Mouse (Mus musculus) layer of hippocampus, postnatal 25 days (tissue): ENCODE data around the gene Prss38. TPM values are rescaled to one million over a fixed set of nuclear protein-coding genes. Genes with fewer than 3 reads are reported as not detected.

Source experiments
- DNase-seq, 2 experiments: peaks; one replicate each; pipeline ENCODE4 v3.0.0; 2022; ENCODE audit warnings: mixed read lengths in 2 of 2, low spot score in 1 of 2; ENCODE audit errors: extremely low spot score in 1 of 2
- total RNA-seq, 2 experiments: library from RNA; stranded (reverse); gene quantifications; 2 replicates each; pipeline ENCODE4 v1.2.3; 2021

Gene Prss38
- not detected for total RNA-seq

DNA sequence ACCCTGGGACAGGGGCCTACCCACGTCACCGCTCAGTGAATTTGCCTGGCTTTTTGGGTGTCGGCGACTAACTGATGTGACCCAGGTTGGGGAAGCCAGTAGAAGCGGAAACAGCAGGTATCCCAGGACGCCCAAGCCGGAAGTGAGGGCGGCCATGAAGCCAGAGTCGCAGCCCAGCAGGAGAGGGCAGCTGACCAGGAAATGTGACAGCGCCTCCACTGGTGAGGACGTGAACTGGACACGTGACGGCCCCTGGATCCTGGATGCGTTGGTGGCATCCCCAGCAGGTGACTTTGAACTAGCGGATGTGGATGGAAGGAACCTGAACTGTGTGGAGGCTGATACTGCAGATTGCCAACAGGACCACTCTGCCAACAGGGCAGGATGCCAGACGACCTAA is at the start of gene Prss38:
Gene Prss38, minus strand, starts transcription at position 183 of the 400 bp plus-strand sequence.
- DNase-seq = no peak

DNA sequence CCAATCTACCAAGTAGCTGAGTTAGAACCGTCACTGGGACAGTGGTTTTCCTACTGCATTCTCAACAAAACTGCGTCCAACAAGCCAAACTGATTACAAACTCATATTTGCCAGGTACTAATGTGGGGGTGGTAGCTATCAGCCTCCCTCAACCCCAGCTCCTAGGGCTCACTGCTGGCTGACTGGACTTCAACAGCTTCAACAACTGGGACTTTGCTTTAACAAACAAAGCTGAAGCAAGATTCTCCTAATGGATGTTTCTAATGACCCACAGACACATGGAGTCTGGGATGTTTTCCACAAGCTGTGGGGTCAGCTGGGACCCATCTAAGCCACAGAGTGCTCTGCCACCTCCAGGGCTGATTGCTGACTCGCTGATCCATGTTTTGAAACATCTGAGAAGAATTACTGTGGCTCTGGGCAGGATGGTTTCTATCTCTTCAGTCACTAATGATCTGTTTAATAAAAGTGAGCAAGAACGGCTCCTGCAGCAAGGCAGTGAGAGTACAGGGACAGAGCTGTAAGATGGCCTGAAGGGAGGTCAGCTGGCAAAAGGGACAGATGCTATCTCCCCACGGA is 47.6 kb upstream of the Prss38 start:
- no peak for DNase-seq

DNA sequence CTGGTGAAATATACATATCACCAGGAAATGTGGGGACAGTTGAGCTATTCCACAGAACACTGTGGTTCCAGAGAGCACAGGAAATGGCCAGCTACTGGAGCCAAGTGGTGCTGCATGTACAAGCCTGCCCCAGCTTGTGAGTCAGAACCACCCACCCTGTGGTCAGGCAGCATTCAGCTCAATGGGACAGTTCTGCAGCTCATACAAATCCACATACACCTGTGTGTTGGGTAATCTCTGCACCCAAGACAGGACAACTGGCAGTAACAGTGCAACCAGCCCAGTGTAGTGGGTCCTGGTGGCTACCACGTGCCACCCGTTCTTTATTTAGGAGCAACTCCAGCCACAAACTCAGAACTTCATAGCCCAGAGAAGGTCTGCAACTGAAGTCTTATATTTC is 46.5 kb upstream of the Prss38 start:
- DNase-seq = no peak

DNA sequence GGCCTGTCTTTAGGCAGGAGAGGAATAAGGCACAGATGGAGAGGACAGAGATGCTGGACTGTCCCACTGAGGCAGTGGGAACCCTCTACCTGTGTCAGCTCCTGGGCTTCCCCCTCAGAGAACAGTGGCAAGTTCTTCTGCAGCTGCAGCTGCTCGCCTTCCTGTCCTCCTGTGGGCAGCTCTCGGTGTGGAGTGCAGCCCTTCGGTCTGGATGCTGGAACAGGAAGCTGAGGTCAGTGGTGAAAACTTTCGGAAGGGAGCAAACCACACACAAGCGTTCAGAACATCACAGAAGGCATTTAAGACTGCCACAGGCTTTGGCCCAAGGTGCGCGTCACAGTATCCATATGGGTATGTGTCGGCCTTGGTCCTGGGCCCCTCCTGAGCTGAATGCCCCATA is 46.0 kb upstream of the Prss38 start:
- DNase-seq = no peak

DNA sequence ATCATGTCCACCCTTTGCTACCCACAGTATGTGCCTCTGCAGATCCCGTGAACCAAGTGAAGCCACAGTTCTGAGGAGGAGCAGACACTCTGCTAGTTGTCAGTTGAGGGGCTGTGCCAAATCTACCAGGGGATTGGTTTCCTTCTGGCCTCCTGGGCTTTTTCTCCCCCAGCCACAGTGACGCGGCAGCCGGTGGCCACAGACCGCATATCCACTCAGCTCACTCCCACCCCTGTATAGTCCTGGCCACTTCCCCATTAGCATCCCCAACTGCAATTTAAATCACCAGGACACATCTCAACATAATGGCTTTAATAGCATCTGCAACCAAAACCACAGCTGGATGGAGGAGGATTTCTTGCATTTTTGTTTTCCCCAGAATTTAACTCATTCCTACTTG is 43.3 kb upstream of the Prss38 start:
- no peak for DNase-seq

DNA sequence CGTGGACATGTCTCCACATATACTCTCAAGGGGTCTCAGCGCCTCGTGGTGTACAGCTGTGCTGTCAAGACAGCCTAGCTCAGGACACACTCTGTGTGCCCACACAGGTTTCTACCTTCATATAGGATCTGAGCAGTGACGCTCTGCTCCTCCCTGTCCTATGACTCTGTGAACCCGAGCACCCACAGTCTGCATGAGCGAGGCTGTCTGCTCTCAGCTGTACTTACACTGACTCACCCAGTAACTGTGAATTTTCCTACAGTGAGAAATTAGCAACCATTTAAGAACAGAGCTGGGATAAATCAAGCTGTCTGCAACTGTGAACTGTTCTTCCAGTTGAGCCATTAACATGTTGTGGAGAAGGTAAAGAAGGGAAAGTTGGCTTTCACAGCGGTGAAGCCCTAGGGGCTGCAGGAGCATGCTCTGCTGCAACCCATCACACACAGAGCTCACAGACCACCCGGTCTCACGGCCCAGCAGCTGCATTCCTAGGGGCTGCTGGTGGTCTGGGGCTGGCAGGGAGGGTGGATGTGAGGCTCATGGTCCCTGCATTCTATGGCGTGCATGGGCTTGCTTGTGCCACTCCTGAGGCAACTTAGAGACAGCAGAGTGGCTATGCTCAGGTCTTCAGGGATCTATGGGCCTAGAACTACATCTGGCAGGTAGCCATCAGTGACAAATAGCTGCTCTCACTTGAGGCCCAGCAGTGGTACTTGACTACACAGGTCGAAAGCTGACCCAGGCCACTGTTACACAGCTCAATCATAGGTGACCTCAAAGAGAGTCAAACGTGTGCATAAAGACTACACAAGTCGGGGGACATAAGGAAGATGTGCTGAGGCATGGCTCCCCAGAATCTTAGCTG is 37.8 kb upstream of the Prss38 start:
- DNase-seq = no peak

DNA sequence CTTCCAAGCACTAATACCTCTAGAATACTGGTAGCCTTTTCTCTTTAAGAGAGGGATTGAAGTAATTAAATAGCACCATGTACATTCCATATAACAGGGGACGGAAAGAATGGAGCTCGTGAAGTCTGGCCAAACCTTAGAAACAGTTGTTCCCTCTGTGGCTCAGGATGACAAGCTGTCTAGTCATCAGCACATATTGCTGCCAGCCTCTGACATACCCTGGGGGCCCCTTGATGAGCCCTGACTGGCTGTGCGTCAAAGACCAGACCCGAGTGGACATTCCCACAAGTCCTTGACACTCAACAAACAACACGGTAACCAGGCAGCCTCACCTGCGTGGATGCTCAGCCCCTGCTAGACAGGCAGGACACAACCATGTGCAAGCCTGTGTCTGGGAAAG is 36.6 kb upstream of the Prss38 start:
- no peak for DNase-seq

DNA sequence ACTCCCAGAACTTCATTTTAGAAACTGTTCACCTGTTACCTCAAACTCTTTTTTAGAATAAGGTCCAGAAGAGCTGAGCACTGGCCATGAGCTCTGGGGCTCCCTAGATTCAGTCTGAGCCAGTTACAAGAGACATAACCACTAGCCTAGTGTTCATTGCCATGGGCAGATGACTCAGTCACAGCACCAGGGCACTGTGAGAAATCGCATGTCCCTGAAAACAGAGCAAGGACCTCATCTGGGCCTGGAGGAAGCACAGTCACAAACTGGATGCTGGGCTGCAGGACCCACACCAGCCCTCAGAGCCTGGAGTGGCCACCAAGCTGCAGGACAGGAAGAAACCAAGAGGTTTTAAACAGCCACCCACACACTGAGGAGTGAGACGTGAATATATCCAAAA is 35.4 kb upstream of the Prss38 start:
- no peak for DNase-seq

DNA sequence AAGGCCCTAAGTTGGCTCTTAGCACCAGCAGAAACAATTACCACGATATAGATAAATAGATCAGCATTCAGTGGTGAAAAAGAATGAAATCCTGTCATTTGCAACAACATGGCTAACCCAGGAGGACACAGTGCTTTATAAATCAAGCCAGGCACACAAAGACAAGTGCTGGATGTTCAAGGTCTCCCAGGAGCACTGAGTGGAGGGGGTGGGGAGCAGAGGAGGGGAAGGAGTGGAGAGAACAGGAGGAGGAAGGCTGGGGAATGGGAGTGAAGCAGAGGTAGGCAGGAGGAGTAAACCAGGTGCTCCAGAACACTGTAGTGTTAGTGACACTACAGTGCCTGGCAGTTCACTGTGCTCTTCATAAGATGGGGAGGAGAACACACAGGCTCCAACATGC is 30.3 kb upstream of the Prss38 start:
- no peak for DNase-seq

DNA sequence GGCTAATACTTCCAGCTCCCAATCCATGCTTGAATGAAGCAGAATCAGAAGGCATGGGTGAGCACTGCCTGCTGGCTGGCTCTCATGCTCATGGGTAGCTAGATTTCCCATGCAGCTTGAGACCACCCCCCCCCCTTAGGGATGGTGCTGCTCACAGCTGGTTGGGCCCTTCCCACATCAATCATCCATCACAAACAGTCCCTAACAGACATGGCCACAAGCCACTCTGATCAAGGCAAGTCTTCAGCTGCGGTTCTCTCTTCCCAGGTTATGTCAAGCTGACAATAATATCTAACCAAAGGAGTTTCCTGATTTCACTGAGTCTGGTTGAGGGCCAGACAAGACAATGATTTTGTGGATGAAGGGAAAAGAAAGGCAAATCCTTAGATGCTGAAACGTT is 25.4 kb upstream of the Prss38 start:
- DNase-seq = no peak

DNA sequence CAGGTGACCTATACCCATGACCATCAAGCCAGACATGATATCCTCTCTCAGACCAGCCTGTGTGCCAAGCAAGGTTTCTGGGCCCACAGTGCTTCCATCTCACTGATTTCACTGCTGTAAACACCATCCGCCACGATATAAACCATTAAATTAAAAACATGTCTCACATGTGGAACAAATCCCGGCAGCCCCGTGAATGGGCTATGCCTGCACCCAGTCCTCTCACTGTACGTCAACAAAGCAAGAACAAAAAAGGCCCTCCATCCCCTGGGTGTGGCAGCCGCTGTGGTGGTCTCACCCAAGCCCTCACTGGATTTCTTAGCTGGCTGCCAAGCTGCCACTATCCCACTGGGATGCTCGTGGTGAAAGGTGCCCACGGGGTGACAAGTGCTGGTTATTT is 24.4 kb upstream of the Prss38 start:
- no peak for DNase-seq

DNA sequence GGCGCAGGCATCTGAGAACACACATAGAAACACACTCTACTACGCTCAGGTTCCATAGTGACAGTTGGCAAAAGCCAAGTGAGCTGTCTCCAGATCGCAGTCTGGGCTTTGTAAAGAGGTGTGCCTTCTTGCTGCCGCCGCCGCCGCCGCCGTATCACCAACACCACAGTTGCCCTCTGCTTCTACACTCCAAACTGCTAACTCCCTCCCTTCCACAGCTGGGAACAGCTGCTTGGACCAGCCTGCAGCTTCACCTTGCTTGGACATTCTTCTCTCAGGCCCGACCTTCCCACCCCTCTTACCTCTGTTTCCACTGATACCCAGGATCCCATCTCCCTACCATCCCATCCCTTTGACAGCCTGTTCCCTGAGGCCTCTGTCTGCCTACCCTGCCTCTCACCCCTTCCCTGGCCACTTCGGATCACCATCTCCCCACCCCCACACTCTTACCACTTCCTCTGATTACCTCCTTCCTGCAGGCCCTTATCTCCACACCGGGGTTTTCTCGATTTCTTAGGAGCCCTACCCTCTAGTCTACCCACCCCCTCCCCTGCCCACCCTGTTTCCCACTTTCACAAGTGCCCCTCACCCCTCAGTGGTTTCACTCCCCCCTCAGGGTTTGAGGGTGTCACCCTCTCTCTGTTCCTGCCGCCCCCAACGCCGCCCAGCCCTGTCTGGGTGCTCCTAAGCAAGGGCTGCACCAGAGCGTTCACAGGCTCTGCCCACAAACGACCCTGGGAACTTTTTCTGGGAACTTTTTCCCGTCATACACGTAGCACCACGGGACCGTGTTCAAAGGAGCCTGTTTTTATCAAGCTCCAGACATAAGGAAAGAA is 22.3 kb upstream of the Prss38 start:
- DNase-seq = no peak

DNA sequence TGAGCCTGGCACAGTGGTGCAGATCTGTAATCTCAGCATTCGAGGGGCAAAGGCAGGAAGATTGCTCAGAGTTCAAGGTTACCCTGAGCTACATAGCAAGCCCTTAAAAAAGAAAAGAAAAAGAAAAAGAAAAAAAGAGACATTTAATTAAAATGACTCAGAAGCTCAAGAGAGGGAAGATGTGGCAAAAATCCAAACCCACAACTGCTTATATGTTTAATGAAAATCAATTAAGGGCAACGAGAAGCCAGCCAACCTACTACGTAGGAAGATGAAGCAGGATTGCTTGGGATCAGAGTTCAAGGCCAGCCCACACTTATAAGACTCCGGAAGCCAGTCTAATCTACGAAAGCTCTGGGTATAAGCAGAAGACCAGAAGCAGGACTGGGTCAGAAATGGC is 19.0 kb upstream of the Prss38 start:
- no peak for DNase-seq

DNA sequence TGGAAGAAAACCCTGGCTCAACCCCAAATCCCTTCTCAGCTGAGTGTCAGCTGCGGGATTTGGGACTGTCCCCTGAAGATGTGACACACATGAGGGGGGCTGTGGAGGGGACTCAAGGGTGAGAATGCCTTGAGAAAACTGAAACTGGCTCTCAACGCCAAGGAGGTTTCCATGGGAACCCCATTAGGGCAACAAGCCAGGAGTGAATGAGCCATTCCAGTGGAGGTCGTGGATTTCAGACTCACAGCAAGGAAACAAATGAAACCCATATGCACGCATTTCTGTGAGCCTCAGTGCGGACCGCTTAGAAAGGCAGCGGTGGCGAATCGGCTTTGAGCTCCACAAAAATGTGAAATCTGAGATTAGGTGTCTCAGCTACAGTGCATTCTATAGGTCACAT is 18.1 kb upstream of the Prss38 start:
- DNase-seq = peak in 1 of 2 experiments; percentile 18

DNA sequence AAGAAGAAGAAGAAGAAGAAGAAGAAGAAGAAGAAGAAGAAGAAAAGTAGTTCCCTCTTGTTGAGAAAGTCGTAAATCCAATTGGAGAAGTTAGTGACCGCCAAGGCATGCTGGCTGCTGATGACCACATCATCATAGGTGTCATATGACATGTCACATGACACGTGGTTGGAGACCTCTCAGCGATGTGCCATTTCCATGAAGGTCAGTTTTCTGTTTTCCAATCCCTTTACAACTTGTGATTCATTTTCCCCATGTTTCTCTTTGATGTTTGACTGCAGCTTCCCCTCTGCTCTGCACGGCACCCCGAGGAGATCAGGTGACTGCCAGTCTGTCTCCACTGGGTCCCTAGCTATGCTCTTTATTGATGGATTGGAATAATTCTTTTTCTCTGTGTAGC is 16.8 kb upstream of the Prss38 start:
- no peak for DNase-seq

DNA sequence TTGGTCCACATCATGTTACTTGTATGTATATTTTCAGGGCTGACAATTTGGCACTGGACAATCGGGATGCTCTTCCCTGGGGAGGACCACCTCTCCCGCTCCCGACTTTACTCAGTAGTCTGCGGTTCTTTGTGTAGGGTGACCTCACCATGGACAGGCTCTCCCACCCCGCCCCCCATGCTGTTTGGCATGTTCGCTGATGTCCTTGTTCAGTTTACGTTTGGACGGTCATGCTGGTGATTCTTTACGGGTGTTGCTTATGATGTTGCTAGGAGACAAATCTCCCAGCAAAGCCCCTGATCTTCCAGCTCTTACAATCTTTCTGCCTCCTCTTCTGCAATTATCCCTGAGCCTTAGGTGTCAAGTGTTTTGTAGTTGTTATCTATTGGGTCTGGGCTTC is 15.0 kb upstream of the Prss38 start:
- no peak for DNase-seq

DNA sequence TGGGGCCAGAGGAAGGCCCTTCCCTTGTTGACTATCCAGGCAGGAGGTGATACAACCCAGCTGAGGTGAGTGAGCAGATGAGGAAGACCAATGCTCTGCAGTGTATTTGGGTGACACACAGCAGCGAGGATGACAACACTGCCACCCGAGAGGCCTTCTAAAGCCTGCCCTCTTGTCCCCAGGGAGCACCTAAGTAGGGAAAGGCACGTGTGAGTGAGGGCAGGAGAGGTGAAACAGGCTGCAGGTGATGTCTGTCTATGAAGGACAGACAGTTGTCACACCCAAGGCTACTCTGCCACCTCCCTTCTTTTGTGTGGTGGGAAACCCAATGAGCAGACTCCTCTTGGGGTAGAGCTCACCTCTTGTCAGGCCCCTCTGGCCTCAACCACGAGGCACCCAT is 14.2 kb upstream of the Prss38 start:
- no peak for DNase-seq

DNA sequence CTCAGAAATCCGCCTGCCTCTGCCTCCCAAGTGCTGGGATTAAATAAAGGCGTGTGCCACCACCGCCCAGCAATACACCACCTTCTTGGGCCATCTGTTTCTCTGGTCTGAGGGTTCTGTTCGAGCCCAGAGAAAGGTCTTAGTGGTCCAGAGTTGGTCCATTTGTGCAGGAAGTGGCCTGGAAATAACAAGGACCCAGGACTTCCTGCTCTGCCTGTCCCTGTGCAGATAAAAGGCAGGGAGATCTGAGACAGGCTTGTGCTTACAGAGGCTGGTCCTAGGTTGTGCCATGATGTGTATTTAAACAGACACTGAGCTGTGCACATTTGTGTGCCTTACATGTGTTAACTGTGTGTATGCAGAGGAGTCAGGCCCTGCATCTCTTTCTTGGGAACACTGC is 13.3 kb upstream of the Prss38 start:
- no peak for DNase-seq

DNA sequence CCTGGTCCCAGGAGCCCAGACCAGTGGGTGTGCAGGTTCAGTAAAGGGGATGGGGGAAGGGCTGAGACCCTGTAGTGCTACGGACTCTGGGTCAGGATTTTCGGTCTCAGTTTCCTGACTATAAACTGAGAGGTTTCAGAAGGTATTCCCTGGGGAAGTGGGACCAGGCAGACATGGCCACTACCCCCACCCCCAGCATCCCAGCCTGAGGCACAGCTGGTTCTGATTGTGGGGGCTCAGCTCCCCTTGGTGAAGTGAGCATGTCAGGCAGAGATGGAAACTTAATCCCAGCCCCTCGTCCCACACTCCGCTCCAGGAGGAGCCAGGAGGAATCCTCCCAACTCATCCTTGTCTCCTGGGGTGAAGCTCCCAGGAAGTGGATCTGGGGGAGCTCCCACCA is 12.0 kb upstream of the Prss38 start:
- no peak for DNase-seq

DNA sequence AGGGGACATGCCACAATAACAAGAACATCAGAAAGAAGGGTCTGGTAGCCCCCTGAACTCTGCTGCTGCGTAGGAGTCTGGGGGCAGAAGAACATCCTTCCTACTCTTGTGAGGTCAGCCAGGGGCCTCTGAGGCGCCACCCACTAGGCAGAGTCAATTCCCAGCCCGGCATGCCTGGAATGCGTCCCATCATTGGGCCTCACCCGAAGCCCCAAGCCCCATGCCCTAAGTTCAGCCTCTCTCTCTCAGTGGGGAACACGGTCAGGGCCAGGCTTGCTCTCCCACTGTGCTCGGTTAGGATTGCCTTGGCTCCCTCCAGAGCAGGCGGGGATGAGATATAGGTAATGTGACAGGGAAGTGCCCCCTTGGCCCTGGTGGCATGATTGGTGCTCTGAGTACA is 9.7 kb upstream of the Prss38 start:
- DNase-seq = no peak

DNA sequence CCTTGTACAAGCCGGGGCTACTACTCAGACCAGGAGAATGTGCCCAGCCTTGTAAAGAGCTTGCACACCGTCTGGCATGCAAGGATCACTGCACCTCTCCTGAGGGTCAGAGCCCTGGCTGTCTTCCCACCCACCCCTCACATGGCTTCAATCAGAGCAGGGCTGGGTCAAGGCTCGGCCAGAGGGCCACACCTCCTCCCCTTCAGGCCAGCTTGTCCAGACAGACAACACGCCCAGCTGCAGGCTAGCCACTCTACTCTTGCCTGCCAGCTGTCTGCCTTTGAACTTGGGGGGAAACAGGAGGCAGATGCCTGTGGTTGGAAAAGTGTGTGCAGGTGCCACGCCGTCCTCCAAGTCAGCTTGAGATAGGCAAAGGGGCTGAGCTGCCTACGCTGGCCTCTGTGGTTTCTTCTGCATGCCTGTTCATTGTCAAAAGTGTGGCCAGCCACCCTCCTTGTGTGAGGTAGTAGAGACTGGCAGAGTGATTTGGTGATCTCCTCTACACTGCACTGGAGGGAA is 9.0 kb upstream of the Prss38 start:
- no peak for DNase-seq
